In the genomic region with DNA sequence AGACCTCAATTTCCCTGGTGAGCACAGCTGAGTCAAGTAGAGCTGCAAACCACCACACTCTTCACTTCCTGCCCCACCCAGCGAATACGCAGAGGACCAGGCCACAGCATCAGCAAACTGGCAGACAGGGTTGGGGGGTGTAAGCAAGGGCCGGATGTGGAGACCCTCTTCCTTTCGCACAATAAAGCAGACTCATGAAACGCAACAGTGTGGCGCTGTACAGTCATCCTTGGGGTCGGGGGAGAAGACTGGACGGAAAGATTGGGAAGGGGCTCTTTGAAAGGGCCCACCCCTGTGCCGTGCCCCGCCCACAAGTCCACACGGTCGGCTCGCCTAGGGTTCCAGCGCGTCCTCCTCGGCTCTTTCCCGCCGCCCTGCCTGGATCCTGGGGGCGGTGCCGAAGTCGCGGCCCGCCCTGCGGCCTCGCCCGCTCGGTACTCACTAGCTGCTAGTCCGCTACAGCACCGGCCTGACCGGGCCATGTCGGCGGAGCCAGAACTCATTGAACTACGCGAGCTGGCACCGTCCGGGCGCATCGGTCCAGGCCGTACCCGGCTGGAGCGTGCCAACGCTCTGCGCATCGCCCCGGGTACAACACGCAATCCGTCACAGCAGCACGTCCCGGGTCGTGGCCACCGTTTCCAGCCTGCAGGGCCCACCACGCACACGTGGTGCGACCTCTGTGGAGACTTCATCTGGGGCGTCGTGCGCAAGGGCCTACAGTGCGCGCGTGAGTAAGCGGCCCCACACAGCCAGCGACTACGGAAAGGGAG, we compare ENCODE assay signal across 8 mouse cellular contexts. TPM values are rescaled to one million over a fixed set of nuclear protein-coding genes. Genes with fewer than 3 reads are reported as not detected.
DNase-seq lines count a peak whose midpoint lies in the region; ATAC-seq and TF ChIP-seq lines count a peak whose summit lies in the region.

Gene Rassf1, plus strand, starts transcription at position 439 of the 773 bp plus-strand sequence.

- peak within 1 kb of the TSS; percentile 41 for H3K4me3 ChIP-seq in intestine, postnatal 0 days (ENCODE audit: low read depth, low read length)
- H3K4me3 ChIP-seq in midbrain, embryonic 16.5 days (ENCODE audit: low read depth, low read length): peak within 1 kb of the TSS; percentile 32

- peaks cover 17% of the 10 kb centered on the region; the same call in 1 of the 2 replicates for H3K4me1 ChIP-seq in intestine, postnatal 0 days (replicated peaks; ENCODE audit: control insufficient read depth, insufficient read depth, low read length)
- peaks cover 37% of the 10 kb centered on the region for H3K4me1 ChIP-seq in midbrain, embryonic 16.5 days (ENCODE audit: control insufficient read depth, insufficient read depth, low read length)

- 0 out of 2 replicates have a peak, but pooled peaks have one; percentile 13 for ATAC-seq in intestine, postnatal 0 days
- ATAC-seq in midbrain, embryonic 16.5 days: no peak

- H3K27ac ChIP-seq in intestine, postnatal 0 days (ENCODE audit: low read depth, low read length): peak within 1 kb of the TSS; percentile 73
- no peak within 1 kb of the TSS for H3K27ac ChIP-seq in midbrain, embryonic 16.5 days (ENCODE audit: low read length)

- WGBS in intestine, postnatal 0 days: 2% methylated on average over 62 of the region's 63 CpGs
- 2% methylated on average over 62 of the region's 63 CpGs for WGBS in midbrain, embryonic 16.5 days

- H3K9me3 ChIP-seq in intestine, postnatal 0 days (ENCODE audit: control insufficient read depth): no peaks in the 10 kb centered on the region
- H3K9me3 ChIP-seq in midbrain, embryonic 16.5 days (replicated peaks; ENCODE audit: control insufficient read depth, low read length, poor library complexity, severe bottlenecking): no peaks in the 10 kb centered on the region

- peak within 1 kb of the TSS; percentile 86 for H3K4me2 ChIP-seq in intestine, postnatal 0 days (replicated peaks; ENCODE audit: low read depth)
- peak within 1 kb of the TSS; percentile 62 for H3K4me2 ChIP-seq in midbrain, embryonic 16.5 days (ENCODE audit: low read length)

- no peak for DNase-seq in layer of hippocampus, adult 8-10 months (ENCODE audit: low spot score in 2 of 2)
- DNase-seq in layer of hippocampus, adult 9-10 months (ENCODE audit: low spot score): no peak
- DNase-seq in embryo, embryonic 11 days: peak; percentile 85
- peak; percentile 98 for DNase-seq in heart, adult 11 months
- DNase-seq in liver: peak; percentile 85
- DNase-seq in thymus, adult 18-20 months: peak; percentile 72 to 84

- H3K9ac ChIP-seq in intestine, postnatal 0 days (ENCODE audit: low read depth, low read length): peak within 1 kb of the TSS; percentile 50
- peak within 1 kb of the TSS; percentile 51 for H3K9ac ChIP-seq in midbrain, embryonic 16.5 days (ENCODE audit: low read depth, low read length)

- no peaks in the 10 kb centered on the region for H3K27me3 ChIP-seq in intestine, postnatal 0 days (replicated peaks; ENCODE audit: control insufficient read depth, insufficient read depth, low read length)
- H3K27me3 ChIP-seq in midbrain, embryonic 16.5 days (ENCODE audit: control insufficient read depth, insufficient read depth, low read depth, low read length): peaks cover 33% of the 10 kb centered on the region

- TF ChIP-seq CTCF in intestine, postnatal 0 days (IDR thresholded peaks at IDR 0.05; ENCODE audit: low read depth): peak; percentile 2; the same call in 1 of the 2 replicates

- no peaks in the 10 kb centered on the region; the same call in 1 of the 2 replicates for H3K36me3 ChIP-seq in intestine, postnatal 0 days (ENCODE audit: control insufficient read depth, insufficient read depth)
- no peaks in the 10 kb centered on the region for H3K36me3 ChIP-seq in midbrain, embryonic 16.5 days (ENCODE audit: control insufficient read depth, insufficient read depth, low read length)

RNA-seq across cellular contexts. Expression of gene Rassf1, which starts in this region (rescaled TPM):
- 10 to 100 TPM; 17.3 to 22.5 (median 19.0) TPM for total RNA-seq in layer of hippocampus, adult 8-10 months (2022)
- polyA plus RNA-seq in intestine, postnatal 0 days (2015; fragmentation: Nextera tagmentation; extraction: Ambion mirVana): 44.3 and 48.0 TPM in 2 replicates
- polyA plus RNA-seq in midbrain, embryonic 16.5 days (2015; fragmentation: Nextera tagmentation; extraction: Ambion mirVana): 45.3 and 49.4 TPM in 2 replicates

Comparison
In these comparisons a context has a peak if more than half of its experiments do, and no peak if none do; other contexts are left out.
1. DNase-seq: peak in embryo, embryonic 11 days (single experiment), heart, adult 11 months (single experiment), liver (single experiment) and thymus, adult 18-20 months (2 of 2); none in layer of hippocampus, adult 8-10 months (0 of 2) and layer of hippocampus, adult 9-10 months (single experiment).